Mouse (Mus musculus) inflammation-experienced regulatory T-cells, adult 6 months (primary cell): ENCODE results near the gene Nrxn3. TPM values are rescaled to one million over a fixed set of nuclear protein-coding genes. Genes with fewer than 3 reads are reported as not detected.

Source experiments
- ATAC-seq: one replicate; pipeline ENCODE4 v1.8.0; 2017
- polyA plus RNA-seq, 3 experiments: library from polyadenylated mRNA; unstranded; fragments of 100-300 nt; shearing (Covaris generic); gene quantifications; one replicate each; pipeline ENCODE4 v1.2.1; 2017

Gene Nrxn3
- polyA plus RNA-seq, 3 experiments from 2014 or later = 0.13 TPM; not detected in 2

- no peak for ATAC-seq
Observed at GRCm38 (mm10) chr12:89198764-89199525, 476.3 kb downstream of the Nrxn3 start.

- ATAC-seq = no peak
Observed at GRCm38 (mm10) chr12:89211608-89212007, 488.9 kb downstream of the Nrxn3 start.

- no peak for ATAC-seq
Observed at GRCm38 (mm10) chr12:89239826-89240225, 517.1 kb downstream of the Nrxn3 start.

- ATAC-seq = no peak
Observed at GRCm38 (mm10) chr12:89241554-89241953, 518.9 kb downstream of the Nrxn3 start.

- no peak for ATAC-seq
Observed at GRCm38 (mm10) chr12:89242476-89242875, 519.8 kb downstream of the Nrxn3 start.

GRCm38 (mm10) chr12:89255275-89255892, 532.7 kb downstream of the Nrxn3 start:
- no peak for ATAC-seq

GRCm38 (mm10) chr12:89258879-89259278, 536.2 kb downstream of the Nrxn3 start:
- no peak for ATAC-seq

- no peak for ATAC-seq
Observed at GRCm38 (mm10) chr12:89260076-89260475, 537.4 kb downstream of the Nrxn3 start.

- no peak for ATAC-seq
Observed at GRCm38 (mm10) chr12:89262261-89262660, 539.6 kb downstream of the Nrxn3 start.

GRCm38 (mm10) chr12:89282362-89283343, 560.0 kb downstream of the Nrxn3 start:
- no peak for ATAC-seq

GRCm38 (mm10) chr12:89284412-89284811, 561.7 kb downstream of the Nrxn3 start:
- no peak for ATAC-seq

- no peak for ATAC-seq
Observed at GRCm38 (mm10) chr12:89287037-89287436, 564.4 kb downstream of the Nrxn3 start.

GRCm38 (mm10) chr12:89289589-89290274, 567.1 kb downstream of the Nrxn3 start:
- no peak for ATAC-seq

- no peak for ATAC-seq
Observed at GRCm38 (mm10) chr12:89290736-89291574, 568.3 kb downstream of the Nrxn3 start.

GRCm38 (mm10) chr12:89302011-89302410, 579.3 kb downstream of the Nrxn3 start:
- ATAC-seq = no peak

GRCm38 (mm10) chr12:89310200-89310599, 587.5 kb downstream of the Nrxn3 start:
- no peak for ATAC-seq

GRCm38 (mm10) chr12:89312586-89312985, 589.9 kb downstream of the Nrxn3 start:
- ATAC-seq = no peak

- ATAC-seq = no peak
Observed at GRCm38 (mm10) chr12:89325864-89326560, 603.3 kb downstream of the Nrxn3 start.

- no peak for ATAC-seq
Observed at GRCm38 (mm10) chr12:89331474-89332263, 609.0 kb downstream of the Nrxn3 start.

GRCm38 (mm10) chr12:89333486-89333885, 610.8 kb downstream of the Nrxn3 start:
- ATAC-seq = no peak
